19 mouse cellular contexts compared by ENCODE assay signal in genomic region chr7:81063332-81063731, GRCm38 (mm10). TPM values are rescaled to one million over a fixed set of nuclear protein-coding genes. Genes with fewer than 3 reads are reported as not detected.
A peak's percentile ranks its signal among the peaks of the same experiment; 100 is the strongest.
DNase-seq lines count a peak whose midpoint lies in the region; ATAC-seq and TF ChIP-seq lines count a peak whose summit lies in the region.
"Had no signal": no experiment of that assay in that cellular context is flagged by ENCODE, and none has a peak within 500 bp of the region (broad histone marks: within the 10 kb centered on the region; RNA-seq: fewer than 3 reads in every experiment).

No protein-coding gene starts in this region.

- H3K27me3 ChIP-seq in heart, embryonic 12.5 days (replicated peaks), result no peaks in the 10 kb centered on the region
- H3K27me3 ChIP-seq in E14TG2a.4 (ENCODE audit: insufficient read depth, low read length) (no peaks in the 10 kb centered on the region), myocyte (ENCODE audit: control insufficient read depth, insufficient read depth, insufficient read length) (no peaks in the 10 kb centered on the region)
- H3K27me3 ChIP-seq: forebrain, embryonic 13.5 days; hindbrain, embryonic 15.5 days had no signal

- H3K36me3 ChIP-seq in heart, embryonic 12.5 days, result peaks cover 53% of the 10 kb centered on the region
- no peaks in the 10 kb centered on the region for H3K36me3 ChIP-seq in E14TG2a.4 (ENCODE audit: insufficient read depth, low read length)
- H3K36me3 ChIP-seq in myocyte (ENCODE audit: control insufficient read depth, insufficient read depth), result no peaks in the 10 kb centered on the region
- H3K36me3 ChIP-seq: embryonic facial prominence, embryonic 10.5 days; hindbrain, embryonic 15.5 days had no signal

- no peak overlapping the region for H3K4me3 ChIP-seq in heart, embryonic 12.5 days
- H3K4me3 ChIP-seq in E14TG2a.4 (replicated peaks; ENCODE audit: low read length) (peak overlapping the region; percentile 70), myocyte (no peak overlapping the region)
- H3K4me3 ChIP-seq: embryonic facial prominence, embryonic 10.5 days; forebrain, embryonic 13.5 days; hindbrain, embryonic 15.5 days had no signal

- TF ChIP-seq POLR2A in myocyte (IDR thresholded peaks at IDR 0.05; ENCODE audit: insufficient read length, low read depth), result no peak

- H3K9ac ChIP-seq in heart, embryonic 12.5 days, result no peak overlapping the region
- H3K9ac ChIP-seq: forebrain, embryonic 13.5 days; forebrain, postnatal 0 days; hindbrain, embryonic 15.5 days had no signal

- no peak for TF ChIP-seq CTCF in E14TG2a.4 (conservative IDR thresholded peaks at IDR 0.05; ENCODE audit: low read length)

- H3K9me3 ChIP-seq in heart, embryonic 12.5 days (replicated peaks), result no peaks in the 10 kb centered on the region; the same call in 1 of the 2 replicates
- no peaks in the 10 kb centered on the region for H3K9me3 ChIP-seq in E14TG2a.4 (ENCODE audit: low read length)
- H3K9me3 ChIP-seq: embryonic facial prominence, embryonic 10.5 days; forebrain, embryonic 13.5 days; hindbrain, embryonic 15.5 days had no signal

- H3K4me2 ChIP-seq in heart, embryonic 12.5 days, result no peak overlapping the region
- H3K4me2 ChIP-seq in myocyte (ENCODE audit: low read depth), result peak overlapping the region; percentile 53
- H3K4me2 ChIP-seq: forebrain, embryonic 13.5 days; hindbrain, embryonic 15.5 days had no signal

- WGBS in heart, embryonic 12.5 days, result 67% methylated on average over 9 of the region's 9 CpGs

- no peak for ATAC-seq in heart, embryonic 12.5 days (ENCODE audit: insufficient number of reproducible peaks, low FRiP score)
- ATAC-seq: forebrain, embryonic 13.5 days; forebrain, postnatal 0 days; intestine, postnatal 0 days; Patski had no signal

- H3ac ChIP-seq in myocyte (ENCODE audit: control insufficient read depth, insufficient read length), result no peak overlapping the region

- peaks cover 53% of the 10 kb centered on the region for H3K4me1 ChIP-seq in heart, embryonic 12.5 days (replicated peaks)
- H3K4me1 ChIP-seq in E14TG2a.4 (replicated peaks; ENCODE audit: low read depth, low read length), result peaks cover 73% of the 10 kb centered on the region
- H3K4me1 ChIP-seq: forebrain, embryonic 13.5 days; hindbrain, embryonic 15.5 days had no signal

- H3K79me2 ChIP-seq in myocyte (ENCODE audit: control insufficient read depth, insufficient read depth), result no peaks in the 10 kb centered on the region

- H3K27ac ChIP-seq in heart, embryonic 12.5 days (ENCODE audit: poor library complexity, severe bottlenecking), result 0 out of 2 replicates have a peak overlapping the region, but pooled peaks have one; percentile 15
- H3K27ac ChIP-seq: embryonic facial prominence, embryonic 10.5 days; forebrain, embryonic 13.5 days; hindbrain, embryonic 15.5 days had no signal

- no peak for DNase-seq in heart, adult 9 months (ENCODE audit: low spot score in 2 of 2)
- DNase-seq in ES-CJ7 (ENCODE audit: low read depth, low spot score), result peak; percentile 91
- DNase-seq in left cerebral cortex, adult 11 months (ENCODE audit: low spot score), result no peak
- DNase-seq: adrenal gland, adult 8-10 months; adrenal gland, postnatal 36 days; cerebellum, adult 2 months; forebrain, postnatal 0 days; gastrocnemius, postnatal 36 days; heart, adult 11 months had no signal

TF ChIP-seq in myocyte, 11 proteins besides CTCF, POLR2A, EP300 and RAD21:
- TF ChIP-seq TCF12 (IDR thresholded peaks at IDR 0.05; ENCODE audit: insufficient read depth, poor library complexity, severe bottlenecking) (no peak), E2F4 (IDR thresholded peaks at IDR 0.05; ENCODE audit: insufficient read depth) (no peak), MAX (IDR thresholded peaks at IDR 0.05; ENCODE audit: low read depth) (no peak), REST (IDR thresholded peaks at IDR 0.05; ENCODE audit: insufficient read depth, insufficient read length) (no peak), TCF3 (IDR thresholded peaks at IDR 0.05; ENCODE audit: insufficient read length, low read depth) (no peak), MYOD1 (IDR thresholded peaks at IDR 0.05; ENCODE audit: control insufficient read depth in 1 of 3, insufficient read length in 2 of 3, low read depth in 2 of 3) (peak in 2 of 3 experiments; percentile 44 to 54), USF1 (IDR thresholded peaks at IDR 0.05; ENCODE audit: low read depth) (no peak), SRF (IDR thresholded peaks at IDR 0.05; ENCODE audit: control insufficient read depth, insufficient read length, low read depth) (no peak), CEBPB (IDR thresholded peaks at IDR 0.05; ENCODE audit: insufficient read depth, poor library complexity, severe bottlenecking) (no peak), POLR2AphosphoS2 (IDR thresholded peaks at IDR 0.05; ENCODE audit: insufficient read length, low read depth) (no peak), MYOG (IDR thresholded peaks at IDR 0.05; ENCODE audit: control insufficient read depth in 1 of 3, insufficient read depth in 1 of 3, insufficient read length in 2 of 3, low read depth in 2 of 3) (peak in 1 of 3 experiments; percentile 48)

RNA-seq across cellular contexts. Expression of gene Alpk3, which starts 5.9 kb away (rescaled TPM):
- polyA plus RNA-seq in heart, embryonic 12.5 days (2016; fragmentation: Nextera tagmentation; extraction: Ambion mirVana), result 30.2 and 30.4 TPM in 2 replicates
- 22.4 TPM for polyA plus RNA-seq in myocyte (2012; fragmentation: generic; extraction: Trizol)
- polyA plus RNA-seq: forebrain, embryonic 13.5 days; Patski had no signal

RNA-seq across cellular contexts. Expression of gene Slc28a1, which starts 51.3 kb away (rescaled TPM):
- polyA plus RNA-seq in heart, embryonic 12.5 days (2016; fragmentation: Nextera tagmentation; extraction: Ambion mirVana), result 0.14 and 0.26 TPM in 2 replicates
- polyA plus RNA-seq in myocyte (2012; fragmentation: generic; extraction: Trizol), result not detected
- polyA plus RNA-seq: embryonic facial prominence, embryonic 14.5 days; forebrain, embryonic 13.5 days; hindbrain, embryonic 11.5 days; hindbrain, embryonic 15.5 days; Patski had no signal
